Mouse (Mus musculus): ENCODE data around the gene Ppp3ca.
"Not testable (repeated sequence)": the region's sequence is repeated elsewhere in the genome, so short reads cannot be mapped to it uniquely, and the experiment has no call there.

Ppp3ca gene

DNA sequence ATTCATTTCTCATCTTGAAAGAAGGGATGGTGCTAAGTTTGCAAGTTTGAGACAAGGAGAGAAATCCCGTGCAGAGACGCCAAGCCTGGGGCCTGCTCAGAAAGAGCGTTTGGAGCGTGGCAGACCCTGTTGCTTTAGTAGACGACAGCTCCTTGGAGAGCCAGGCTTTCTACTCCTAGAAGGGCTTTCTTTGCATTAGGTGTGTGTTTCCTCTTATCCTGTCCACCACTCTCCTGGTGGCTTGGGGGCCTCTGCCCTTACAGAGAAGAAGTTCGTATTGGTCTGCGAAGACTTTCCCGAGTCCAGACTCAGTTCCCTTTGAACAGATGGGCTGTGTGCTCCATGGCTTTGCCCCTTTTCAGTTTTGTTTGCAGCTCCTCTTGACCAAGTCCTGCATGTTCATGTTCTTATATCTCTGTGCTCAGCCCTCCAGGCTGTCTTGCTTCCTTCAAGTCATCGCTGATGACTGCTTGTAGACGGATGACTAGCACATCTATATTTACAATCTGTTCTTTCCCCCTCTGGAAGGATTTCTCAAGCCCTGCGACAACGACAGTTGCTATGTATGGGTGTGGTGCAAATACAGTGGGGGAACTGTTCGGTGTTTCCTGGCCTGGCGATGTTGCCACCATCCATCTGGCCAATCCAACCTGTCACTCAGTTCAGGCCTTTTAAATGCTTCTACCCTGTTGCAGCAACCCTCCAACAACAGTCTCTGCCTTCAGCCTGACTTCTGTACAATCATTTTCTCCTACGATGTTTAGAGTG, 14.5 kb downstream of the Ppp3ca start:
- in situ Hi-C loops (cut with MboI, MseI), result no loop called here

DNA sequence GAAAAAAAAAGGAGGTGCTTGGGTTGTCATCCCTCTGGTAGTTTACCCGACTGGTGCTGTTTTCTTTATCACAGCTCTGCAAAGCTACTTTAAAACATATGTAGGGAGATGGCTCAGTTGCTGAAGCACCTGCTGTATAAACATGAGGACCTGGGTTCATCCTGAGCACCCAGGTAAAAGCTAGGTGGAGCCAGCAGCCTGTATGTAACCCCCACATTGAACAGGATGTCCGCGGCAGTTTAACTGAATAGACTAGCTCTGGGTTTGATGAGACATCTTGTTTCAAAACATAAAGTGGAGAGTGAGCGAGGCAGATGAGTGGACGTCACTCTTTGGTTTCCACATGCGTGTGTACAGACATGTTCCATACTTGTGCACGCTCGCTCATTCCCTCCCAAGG, 16.5 kb downstream of the Ppp3ca start:
- in situ Hi-C loops (cut with MboI, MseI), result no loop called here

DNA sequence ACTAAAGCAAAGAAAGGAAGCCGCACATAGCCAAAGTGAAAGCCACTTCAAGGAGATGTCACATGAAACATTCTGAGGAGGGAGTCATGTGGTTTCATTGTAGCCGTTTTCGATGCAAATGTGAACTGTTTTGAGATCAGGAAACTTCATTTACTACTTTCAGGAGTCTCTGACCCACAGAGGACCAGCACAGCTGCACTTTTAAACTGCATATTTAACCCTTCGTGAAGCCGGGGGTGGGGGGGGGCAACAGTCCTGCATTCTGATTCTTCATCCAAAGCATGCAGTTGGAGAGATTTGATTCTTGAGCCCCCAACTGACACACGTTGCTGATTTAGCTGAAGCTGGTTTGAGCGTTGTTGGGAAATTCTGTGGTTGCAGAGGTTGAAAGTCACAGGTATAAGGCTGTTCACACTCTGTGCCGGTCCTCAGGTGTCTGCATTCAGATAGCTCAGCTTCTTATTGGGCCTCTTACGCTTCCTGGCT, 18.2 kb downstream of the Ppp3ca start:
- in situ Hi-C loops (cut with MboI, MseI), result no loop called here

DNA sequence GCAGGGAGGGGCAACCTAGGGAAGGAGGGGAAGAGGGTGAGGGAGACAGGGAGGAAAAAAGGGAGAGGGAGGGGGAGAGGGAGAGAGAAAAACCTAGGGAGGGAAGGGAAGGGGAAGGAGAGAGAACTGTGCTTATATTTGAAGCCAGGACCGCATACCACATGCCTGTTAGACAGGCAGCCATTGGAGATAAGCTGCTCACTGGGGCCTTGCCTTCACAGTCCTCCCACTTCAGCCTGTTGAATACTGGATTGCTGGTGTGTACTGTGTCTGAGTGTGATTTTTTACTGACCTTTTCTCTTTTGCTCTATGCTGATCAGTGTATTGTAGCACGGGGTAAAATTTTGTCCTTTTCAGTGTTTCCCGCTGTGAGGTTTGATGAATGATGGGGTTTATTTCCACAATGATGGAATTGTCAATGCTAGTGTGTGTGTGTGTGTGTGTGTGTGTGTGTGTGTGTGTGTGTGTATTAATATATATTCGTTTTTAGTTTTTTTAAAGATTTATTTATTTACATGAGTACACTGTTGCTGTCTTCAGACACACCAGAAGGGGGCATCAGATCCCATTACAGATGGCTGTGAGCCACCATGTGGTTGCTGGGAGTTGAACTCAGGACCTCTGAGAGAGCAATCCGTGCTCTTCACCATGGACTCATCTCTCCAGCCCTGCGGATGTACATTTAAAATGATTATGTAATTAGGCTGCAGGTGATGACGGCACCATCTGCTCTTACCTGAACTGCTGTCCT, 20.0 kb downstream of the Ppp3ca start:
- in situ Hi-C loops (cut with MboI, MseI), result no loop called here

DNA sequence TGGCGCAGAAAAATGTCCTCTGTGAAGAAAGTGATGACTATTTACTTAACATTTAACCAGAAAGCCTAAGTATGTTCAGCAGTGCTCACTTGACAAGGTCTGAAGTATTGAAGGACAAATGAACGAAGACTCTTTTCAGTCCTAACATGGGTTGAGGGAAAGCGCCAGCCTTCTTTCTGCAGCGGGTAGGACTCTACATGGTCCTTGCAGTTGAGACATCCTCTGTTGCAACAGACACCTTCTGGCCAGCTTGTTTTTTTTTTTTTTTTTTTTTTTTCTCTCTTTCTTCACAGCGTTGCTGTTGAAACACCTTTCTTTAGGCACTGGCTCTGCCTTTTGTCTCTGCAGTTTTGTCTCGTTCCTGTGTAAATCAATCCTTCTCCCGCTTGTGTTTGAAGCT, 22.1 kb downstream of the Ppp3ca start:
- in situ Hi-C loops (cut with MboI, MseI), result no loop called here

DNA sequence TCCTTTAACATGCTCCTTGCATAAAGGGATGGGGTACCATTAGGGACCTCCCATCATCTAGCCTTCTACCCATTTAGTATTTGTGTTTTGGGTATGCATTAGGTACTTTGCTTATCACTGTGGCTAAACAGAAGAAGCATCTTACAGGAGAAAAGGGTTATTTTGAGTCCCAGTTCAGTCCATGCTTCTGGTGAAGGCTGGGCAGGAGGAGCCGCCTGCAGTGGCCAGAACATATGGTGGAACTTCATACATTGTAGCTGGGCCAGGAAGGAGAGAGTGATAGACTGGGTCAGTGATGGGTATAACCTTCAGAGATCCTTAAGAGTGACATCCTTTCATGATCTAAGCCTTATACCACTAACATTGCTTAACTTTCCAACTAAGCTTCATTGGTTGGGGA, 23.6 kb downstream of the Ppp3ca start:
- in situ Hi-C loops (cut with MboI, MseI), result no loop called here

DNA sequence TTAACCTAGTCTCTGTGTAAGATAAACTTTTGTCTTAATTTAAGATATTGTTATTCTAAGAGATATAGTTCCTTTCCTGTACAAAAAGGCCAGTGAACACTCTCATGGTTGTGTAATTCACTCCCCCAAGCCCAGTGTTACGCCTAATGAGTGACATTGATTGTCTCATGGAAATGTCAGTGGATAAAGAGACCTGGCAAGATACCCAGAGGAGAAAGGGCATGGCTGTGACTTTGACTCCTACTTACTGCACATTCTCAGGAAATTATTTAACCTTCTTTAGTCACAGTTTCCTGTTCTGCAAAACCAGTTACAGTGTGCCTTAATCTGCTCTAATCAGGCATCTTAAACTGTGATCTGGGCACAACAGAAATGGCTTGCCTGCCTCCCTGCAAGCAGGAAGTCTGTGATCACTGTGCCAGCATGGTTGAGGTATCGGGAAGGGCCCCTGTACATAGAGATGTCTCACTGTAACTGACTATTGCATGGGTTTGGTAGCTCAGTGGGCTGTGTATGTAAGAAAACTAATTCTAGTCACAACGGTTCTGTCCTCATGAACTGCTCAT, 27.8 kb downstream of the Ppp3ca start:
- in situ Hi-C loops (cut with MboI, MseI), result no loop called here

DNA sequence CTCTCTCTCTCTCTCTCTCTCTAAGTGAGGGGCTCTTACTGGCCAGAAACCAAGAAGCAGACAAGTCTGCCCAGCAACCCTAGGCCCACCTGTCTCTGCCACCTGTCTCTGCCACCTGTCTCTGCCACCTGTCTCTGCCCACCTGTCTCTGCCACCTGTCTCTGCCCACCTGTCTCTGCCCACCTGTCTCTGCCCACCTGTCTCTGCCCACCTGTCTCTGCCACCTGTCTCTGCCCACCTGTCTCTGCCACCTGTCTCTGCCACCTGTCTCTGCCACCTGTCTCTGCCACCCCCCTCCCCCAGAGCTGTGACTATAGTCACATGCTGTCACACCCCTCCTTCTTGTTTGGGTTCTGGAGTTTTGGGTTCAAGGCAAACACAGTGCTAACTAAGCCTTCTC, 29.8 kb downstream of the Ppp3ca start:
- in situ Hi-C loops (cut with MboI, MseI), result not testable (repeated sequence)

DNA sequence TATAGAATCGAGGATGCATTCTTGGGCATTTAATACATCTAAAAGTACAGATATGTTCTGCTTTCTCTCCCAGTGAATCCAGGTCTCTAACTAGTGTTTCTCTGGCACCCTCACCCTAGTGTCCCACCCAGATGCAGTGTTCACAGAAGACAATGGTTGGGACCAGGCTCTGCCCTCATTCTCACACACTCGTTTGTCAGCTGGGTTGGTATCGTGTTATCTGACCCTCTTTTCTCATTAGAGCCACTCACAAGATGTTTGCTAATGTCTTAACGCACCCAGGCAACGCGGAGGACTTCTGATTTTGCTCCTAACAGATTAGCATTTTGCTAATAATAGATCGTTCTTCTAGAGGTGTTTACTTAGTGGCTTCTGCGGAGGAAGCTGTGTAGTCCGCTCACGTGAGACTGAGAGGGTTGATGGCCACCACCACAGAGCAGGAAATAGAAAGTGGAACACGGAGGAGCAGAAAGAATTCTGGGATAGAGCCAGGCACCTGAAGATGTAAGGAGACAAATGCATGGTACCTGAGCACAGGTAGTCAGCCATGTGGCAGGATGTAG, 30.6 kb downstream of the Ppp3ca start:
- in situ Hi-C loops (cut with MboI, MseI), result no loop called here

DNA sequence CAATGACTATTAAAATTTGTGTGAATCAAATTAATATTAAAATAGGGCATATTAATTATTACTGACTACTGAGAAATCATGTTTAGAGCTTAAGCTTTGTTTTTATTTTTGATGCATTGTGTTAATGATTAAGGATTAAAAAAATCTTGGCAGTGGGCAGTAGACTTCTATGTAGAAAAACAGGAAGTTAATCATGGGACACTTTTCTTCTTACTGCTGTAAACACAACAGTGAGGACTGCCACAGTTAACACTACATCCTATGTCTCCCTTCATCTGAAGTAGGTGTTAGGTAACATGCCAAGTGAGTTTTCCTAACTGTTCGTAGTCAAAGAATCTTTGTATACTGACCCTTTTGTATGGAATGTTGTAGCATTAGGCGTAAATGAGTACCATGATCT, 32.9 kb downstream of the Ppp3ca start:
- in situ Hi-C loops (cut with MboI, MseI), result no loop called here

DNA sequence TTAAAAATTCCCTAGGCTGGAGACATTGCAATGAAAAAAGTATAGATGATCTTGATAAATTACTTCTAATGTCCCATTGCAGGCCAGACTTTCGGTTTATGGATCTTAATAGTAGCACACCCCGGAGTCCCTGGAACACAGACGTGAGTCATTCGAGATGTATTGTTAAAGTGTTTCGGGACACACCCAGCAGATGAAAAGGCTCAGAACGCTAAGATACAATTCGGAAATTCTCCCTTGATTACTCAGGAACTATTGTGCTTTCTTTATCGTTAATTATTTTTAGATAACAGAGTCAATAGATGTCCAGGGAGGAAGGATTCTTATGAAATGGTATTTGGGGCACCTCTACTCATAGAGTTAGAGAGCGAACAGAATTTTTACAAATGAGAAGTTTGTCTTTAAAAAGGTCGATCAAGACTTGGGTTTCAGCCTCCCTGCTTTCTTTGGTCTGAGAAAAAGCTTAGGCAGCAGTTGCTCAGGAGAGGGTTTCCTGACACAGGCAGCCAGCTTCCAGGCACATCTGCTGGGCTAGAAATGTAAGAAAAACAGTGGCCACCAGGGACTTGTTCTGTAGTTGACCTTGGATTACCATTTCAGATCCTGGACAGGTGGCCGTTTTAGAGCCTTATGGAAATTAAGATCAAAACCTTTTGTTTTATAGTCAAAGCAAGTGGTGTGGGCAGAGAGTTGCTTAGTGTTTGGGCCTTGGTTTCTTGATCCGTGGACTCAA, 34.8 kb downstream of the Ppp3ca start:
- in situ Hi-C loops (cut with MboI, MseI), result loop anchor here (5.0 kb wide), 1 partner anchor 67 kb away; no protein-coding TSS in a partner anchor

DNA sequence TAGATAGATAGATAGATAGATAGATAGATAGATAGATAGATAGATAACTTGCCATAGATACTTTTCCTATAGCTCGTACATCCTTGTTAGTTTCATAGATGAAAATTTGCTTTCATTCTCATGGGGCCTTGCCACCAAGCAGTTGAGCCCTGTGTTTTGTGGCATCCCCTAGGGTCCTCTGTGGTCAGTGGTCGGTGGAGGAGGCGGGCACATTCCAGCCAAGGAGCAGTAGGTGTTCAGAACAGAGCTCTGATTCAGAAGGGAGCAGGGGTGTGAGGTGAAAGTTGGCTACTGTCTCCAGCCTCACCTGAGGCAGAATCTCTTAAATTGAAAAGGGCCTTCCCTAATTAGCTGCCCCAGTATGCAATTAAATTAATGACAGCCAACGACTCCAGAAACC, 36.1 kb downstream of the Ppp3ca start:
- in situ Hi-C loops (cut with MboI, MseI), result loop anchor here (5.0 kb wide), 1 partner anchor 69 kb away; no protein-coding TSS in a partner anchor

DNA sequence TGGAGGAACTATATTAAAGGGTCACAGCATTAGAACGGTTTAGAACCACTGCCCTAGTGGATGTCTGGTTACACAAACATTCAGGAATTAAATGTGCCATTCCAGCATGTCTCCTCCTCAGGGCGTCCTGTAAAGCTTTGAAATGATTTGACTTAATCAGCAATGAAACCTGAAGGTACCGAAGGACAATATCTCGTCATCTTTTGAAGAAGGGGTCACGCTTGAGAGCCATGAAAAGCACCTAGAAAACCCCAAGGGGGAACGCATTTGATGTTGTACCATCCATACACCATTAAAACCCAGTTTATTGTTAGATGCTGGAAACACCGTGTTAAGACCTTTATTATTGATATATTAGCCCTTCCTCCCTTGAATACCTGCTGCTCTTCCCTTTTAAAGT, 36.8 kb downstream of the Ppp3ca start:
- in situ Hi-C loops (cut with MboI, MseI), result loop anchor here (5.0 kb wide), 1 partner anchor 69 kb away; no protein-coding TSS in a partner anchor

DNA sequence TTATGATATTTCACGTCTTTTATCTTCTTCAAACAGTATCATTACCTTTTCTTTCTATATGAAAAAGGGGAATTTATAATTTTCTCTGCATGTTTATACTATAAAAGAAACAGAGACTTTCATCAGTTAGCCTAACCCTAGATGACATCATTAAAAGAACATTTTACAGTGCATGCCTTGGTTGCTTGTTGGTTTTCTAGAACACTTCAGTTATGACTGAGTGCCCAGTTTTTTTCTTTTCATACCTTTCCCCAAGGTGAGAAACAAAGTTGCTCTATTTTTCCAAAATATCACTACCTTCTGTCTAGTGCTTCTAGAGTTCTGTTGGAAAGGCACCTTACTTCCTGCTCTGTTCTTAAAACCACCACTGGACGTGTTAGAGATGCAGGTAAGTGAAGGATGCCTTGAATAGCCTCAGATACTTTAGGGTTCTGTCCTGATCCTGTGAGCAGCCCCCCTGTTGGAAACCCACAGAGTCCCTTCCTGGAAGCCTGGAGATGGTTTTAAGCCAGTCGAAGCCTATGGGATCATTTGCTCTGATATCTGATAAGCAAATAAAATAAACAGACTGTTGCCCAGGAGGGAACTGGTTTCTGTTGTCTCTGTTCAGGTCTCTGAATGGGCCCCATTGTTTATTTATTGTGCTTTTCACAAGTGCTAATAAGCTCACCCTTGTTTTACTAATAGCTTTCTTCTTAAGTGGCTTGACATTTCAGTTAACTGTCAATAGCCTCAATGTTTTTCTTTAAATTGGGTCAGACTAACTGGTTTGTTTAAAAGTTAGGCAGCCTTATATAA, 37.5 kb downstream of the Ppp3ca start:
- in situ Hi-C loops (cut with MboI, MseI), result loop anchor here (5.0 kb wide), 1 partner anchor 70 kb away; no protein-coding TSS in a partner anchor

DNA sequence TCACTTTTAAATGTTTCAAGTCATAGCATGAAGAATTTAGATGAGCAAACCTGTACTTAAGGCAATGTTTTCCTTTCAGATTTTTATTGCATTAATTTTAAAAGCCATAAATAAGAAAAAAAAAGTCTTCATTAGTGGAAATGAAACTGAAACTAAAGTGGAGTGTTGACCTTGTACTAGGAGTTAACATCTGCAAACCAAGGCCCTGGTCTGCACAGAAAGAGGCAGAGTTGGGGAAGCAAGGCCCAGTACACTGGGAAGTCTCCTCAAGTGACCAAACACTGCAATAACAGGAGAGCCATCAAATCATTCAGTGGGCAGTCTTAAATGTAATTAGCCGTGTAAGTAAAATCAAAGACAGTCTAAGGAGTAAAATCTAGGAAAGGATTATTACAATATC, 38.3 kb downstream of the Ppp3ca start:
- in situ Hi-C loops (cut with MboI, MseI), result loop anchor here (5.0 kb wide), 1 partner anchor 71 kb away; no protein-coding TSS in a partner anchor

DNA sequence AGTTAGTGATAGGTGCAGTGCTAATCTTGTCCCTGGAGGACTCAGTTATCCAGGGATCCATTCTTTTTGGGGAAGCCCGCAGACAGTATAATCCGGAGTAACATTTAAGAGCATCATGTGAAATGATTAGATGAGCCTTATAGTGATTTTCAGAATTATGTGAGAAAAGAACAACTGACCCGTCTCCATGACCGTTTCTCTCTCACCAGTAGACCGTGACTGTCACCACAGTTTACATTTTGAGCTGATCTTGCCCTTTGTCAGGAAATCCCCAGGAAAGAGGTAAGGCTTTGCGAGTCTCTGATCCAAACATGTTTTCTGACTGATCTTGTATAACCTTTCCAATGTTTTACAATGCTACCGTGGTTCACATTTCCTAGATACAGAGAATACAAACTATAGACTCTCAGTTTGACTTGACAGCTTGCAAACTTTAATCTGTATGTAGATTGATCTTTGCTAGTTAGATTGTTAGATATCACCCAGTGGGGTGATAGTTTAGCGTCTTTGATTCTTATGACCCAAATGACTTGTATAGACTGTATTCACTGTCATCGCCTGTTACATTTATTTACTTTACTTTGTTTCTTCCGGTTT, 40.5 kb downstream of the Ppp3ca start:
- in situ Hi-C loops (cut with MboI, MseI), result no loop called here

DNA sequence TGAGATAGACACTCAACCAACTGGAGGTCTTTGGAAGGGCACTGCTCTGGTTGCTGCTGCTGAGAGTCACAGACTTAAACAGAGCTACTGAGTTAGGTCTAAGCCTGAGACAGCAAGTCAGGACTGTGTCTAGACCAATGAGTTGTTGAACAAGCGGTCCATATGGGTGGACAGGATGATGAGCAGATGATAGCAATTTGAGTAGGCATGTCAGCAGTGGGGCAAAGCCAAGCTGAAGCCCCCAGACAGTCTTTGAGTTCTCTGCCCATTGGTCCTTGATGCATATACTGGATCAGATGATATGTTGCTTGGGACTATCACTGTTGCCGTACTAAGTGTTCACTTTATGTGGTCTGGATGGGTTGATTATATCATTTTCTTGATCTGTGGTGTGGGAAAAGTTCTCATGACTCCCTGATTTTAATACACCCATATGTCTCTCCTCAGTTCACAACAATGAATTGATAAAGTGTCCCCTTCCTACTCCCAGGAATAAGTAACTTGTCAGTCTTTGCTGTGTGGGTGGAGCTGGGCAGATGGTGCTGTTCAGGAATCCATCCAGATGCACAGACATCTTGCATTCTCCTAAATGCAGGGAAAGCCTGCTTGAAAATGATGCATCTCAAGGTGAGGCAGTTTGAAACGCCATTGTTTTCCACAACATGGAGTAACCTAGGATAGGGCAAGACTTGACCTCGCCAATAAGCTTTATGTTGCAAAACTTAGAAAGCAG, 44.5 kb downstream of the Ppp3ca start:
- in situ Hi-C loops (cut with MboI, MseI), result no loop called here

DNA sequence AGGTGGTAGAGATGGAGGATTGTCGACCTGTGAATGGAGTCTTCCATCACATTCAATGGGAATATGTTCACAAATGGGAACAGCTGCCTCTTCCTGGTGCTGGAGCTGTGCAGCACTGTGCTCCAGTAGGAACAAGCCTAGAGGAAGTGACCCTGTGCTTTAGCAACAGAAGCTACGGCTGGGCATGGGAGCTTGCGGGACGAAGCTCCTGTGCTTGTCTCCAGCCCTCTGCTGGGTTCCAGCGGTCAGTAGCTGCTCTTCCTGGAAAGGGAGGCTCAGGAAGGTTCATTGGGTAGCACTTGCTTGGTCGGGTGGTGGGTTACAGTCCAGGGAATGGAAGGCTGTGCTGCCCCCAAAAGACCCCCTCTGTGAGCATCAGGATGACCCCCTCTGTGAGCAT, 46.3 kb downstream of the Ppp3ca start:
- in situ Hi-C loops (cut with MboI, MseI), result no loop called here

DNA sequence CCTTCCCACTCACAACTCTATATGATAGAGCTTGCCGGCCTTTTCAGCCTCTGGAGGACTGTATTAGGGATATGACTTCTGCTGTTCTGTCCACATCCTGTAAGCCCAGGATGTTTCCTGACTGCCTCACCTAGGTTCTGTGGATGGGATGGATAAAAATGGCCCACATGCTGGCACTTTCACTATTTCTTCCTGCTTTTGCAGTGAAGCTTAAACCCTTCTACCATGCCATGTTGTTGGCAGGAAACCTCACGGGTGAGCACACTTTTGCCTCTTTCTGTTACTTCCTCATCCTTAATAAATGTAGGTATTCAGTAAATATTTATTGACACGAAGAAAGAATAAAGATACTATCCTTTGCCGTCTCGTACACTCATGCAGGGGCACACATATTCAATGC, 48.5 kb downstream of the Ppp3ca start:
- in situ Hi-C loops (cut with MboI, MseI), result no loop called here

Measured in regulatory T cell (primary cell).